ENCODE assay signal across 29 mouse cellular contexts in the genomic region with DNA sequence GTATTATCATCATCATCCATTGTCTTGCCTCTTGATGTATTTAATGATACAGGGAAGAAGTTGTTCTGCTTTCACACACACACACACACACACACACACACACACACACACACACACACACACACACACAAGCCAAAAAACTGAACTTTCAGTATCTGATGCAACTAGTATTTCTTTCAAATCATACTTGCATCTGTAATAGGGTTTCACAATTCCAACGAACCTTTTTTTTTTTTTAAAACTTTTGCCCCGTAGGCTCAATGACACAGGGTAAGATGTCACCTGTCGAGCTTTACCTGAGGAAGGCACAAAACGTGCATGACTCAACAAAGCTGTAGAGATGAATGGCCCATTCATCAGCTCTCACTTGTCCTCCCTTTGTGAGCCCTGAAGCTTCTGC. TPM values are rescaled to one million over a fixed set of nuclear protein-coding genes. Genes with fewer than 3 reads are reported as not detected.
"Had no signal": no experiment of that assay in that cellular context is flagged by ENCODE, and none has a peak within 500 bp of the region (broad histone marks: within the 10 kb centered on the region; RNA-seq: fewer than 3 reads in every experiment).

No protein-coding gene starts in this region.

- H3K4me2 ChIP-seq: limb, embryonic 13.5 days; neural tube, embryonic 13.5 days had no signal

- ATAC-seq: midbrain, embryonic 16.5 days had no signal

- H3K9ac ChIP-seq: limb, embryonic 13.5 days; liver, embryonic 13.5 days; neural tube, embryonic 13.5 days had no signal

- H3K9me3 ChIP-seq: limb, embryonic 10.5 days; limb, embryonic 13.5 days; liver, embryonic 13.5 days; neural tube, embryonic 13.5 days had no signal

- H3K4me3 ChIP-seq: layer of hippocampus, adult 2 months; limb, embryonic 10.5 days; limb, embryonic 13.5 days; liver, embryonic 13.5 days; myocyte; neural tube, embryonic 13.5 days had no signal

- H3K27ac ChIP-seq: layer of hippocampus, adult 2 months; limb, embryonic 10.5 days; limb, embryonic 13.5 days; liver, embryonic 13.5 days; neural tube, embryonic 13.5 days had no signal

- H3K27me3 ChIP-seq: limb, embryonic 13.5 days; liver, embryonic 13.5 days; neural tube, embryonic 13.5 days had no signal

- DNase-seq: kidney, adult 11 months; kidney, adult 8-10 months; kidney, postnatal 14 days; layer of hippocampus, adult 9-11 months; liver, embryonic 13.5 days; lung, adult 2 months; lung, postnatal 14 days; lung, postnatal 4 days; thymus, adult 18-20 months; thymus, postnatal 36 days had no signal

RNA-seq across cellular contexts. Expression of a gene that starts 16.4 kb away (rescaled TPM):
- total RNA-seq: layer of hippocampus, adult 2 months; layer of hippocampus, postnatal 25 days; left cerebral cortex, adult 18-20 months; left cerebral cortex, postnatal 25 days; liver, adult 2 months had no signal
- polyA plus RNA-seq: kidney, embryonic 16.5 days; large intestine, adult 2 months; liver, adult 2 months; lung, embryonic 16.5 days; small intestine, adult 2 months; urinary bladder, adult 2 months had no signal

RNA-seq across cellular contexts. Expression of a gene that starts 51.4 kb away (rescaled TPM):
- total RNA-seq: layer of hippocampus, adult 2 months; layer of hippocampus, postnatal 25 days; left cerebral cortex, adult 18-20 months; left cerebral cortex, postnatal 25 days; liver, adult 2 months; megakaryocyte progenitor cell, adult 5-6 weeks; monocyte, adult 5-6 weeks had no signal
- polyA plus RNA-seq: kidney, embryonic 16.5 days; limb, embryonic 10.5 days; limb, embryonic 13.5 days; liver, embryonic 13.5 days; liver, embryonic 16.5 days; lung, embryonic 16.5 days; midbrain, embryonic 16.5 days; myocyte; neural tube, embryonic 13.5 days; stomach, embryonic 16.5 days had no signal
